Mouse (Mus musculus) cortical plate, adult 2 months (tissue): ENCODE data around the gene Cacna1c. TPM values are rescaled to one million over a fixed set of nuclear protein-coding genes. Genes with fewer than 3 reads are reported as not detected.
A peak's percentile ranks its signal among the peaks of the same experiment; 100 is the strongest.
"Not testable (repeated sequence)": the region's sequence is repeated elsewhere in the genome, so short reads cannot be mapped to it uniquely, and the experiment has no call there.

Experiments
- H3K27ac ChIP-seq: fragments of 200-500 bp; 2 replicates; pipeline ENCODE4 v1.5.1; 2012; ENCODE audit warnings: low read length, control low read depth, inconsistent platforms; ENCODE audit not compliant: insufficient read depth
- H3K4me1 ChIP-seq: fragments of 200-500 bp; 2 replicates; pipeline ENCODE4 v1.6.1; 2011; ENCODE audit warnings: low read length; ENCODE audit not compliant: control insufficient read depth, insufficient read depth
- H3K4me3 ChIP-seq: fragments of 200-500 bp; 2 replicates; pipeline ENCODE4 v1.5.1; 2011; ENCODE audit warnings: mild to moderate bottlenecking, low read length, control low read depth; ENCODE audit not compliant: insufficient read depth
- CTCF ChIP-seq: fragments of 200-500 bp; IDR thresholded peaks from 2 replicates; pipeline ENCODE4 v1.5.1; 2011; ENCODE audit warnings: mild to moderate bottlenecking, control low read depth, low read length; ENCODE audit not compliant: insufficient read depth; ENCODE audit errors: extremely low read depth
- POLR2A ChIP-seq: fragments of 200-500 bp; IDR thresholded peaks from 2 replicates; pipeline ENCODE4 v1.6.1; 2011; ENCODE audit warnings: mild to moderate bottlenecking, low read length, control low read depth; ENCODE audit not compliant: insufficient read depth; ENCODE audit errors: extremely low read depth
- polyA plus RNA-seq: library from polyadenylated mRNA; depleted of rRNA; stranded (reverse); fragments of >200 nt; gene quantifications from 2 replicates; pipeline ENCODE4 v1.2.3, GENCODE M21; 2012

The Cacna1c gene
- polyA plus RNA-seq, 1 experiment = 15.9 TPM

DNA sequence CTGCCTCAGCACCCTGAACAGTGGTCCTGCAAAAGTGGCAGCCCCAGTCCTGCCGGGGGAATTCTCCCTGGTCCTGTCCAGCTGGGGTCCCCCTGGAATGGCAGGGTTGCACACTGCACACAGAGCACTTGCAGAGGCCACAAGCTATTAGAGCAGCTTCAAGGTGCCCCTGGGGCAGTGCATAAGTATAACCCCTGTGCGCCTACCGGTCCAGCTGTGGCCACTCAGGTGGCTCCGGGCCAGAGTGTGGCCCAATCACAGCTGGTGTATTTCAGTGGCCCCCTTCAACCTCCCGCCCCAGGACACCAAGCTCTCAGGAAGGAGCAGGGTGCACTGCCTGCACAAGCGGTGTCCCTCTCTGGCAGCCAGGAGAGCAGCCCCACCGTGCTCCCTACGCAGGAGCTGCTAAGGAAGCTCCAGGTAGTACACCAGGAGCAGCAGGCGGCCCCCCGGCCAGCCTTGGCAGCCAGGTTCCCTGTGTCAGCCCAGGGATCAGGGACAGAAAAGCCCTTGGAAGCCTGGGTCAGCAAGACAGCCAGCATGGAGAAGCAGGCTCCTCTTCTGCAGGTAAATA is 18.9 kb upstream of the Cacna1c start:
- Histone ChIP-seq H3K4me1 (peaks cover 7% of the 10 kb centered on the region), H3K4me3 (no peak overlapping the region), H3K27ac (0 out of 2 replicates have a peak overlapping the region, but pooled peaks have one; percentile 50)
- TF ChIP-seq CTCF (no peak), POLR2A (no peak)

DNA sequence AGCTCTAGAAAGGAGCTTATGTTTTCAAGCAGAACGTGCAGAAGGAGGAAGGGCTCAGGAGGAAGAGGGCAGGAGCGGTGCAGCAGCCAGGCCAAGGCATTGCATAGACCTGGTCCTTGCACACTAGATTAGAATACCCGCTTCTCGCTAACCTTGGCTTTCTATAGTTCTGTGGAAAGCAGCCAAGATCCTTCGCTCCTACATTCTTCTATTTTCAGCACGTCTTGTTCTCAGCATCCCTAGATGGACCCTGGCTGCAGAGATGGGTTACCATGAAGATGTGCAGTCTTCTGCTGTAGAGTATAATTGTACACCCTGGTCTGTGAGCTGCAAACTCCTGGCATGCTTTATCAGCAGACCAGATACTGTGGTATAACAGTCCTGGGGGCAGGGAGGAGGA is 18.0 kb upstream of the Cacna1c start:
- H3K4me3 ChIP-seq = no peak overlapping the region
- no peak for TF ChIP-seq POLR2A
- no peak for TF ChIP-seq CTCF
- H3K27ac ChIP-seq = no peak overlapping the region; the same call in 1 of the 2 replicates
- peaks cover 3% of the 10 kb centered on the region for H3K4me1 ChIP-seq

DNA sequence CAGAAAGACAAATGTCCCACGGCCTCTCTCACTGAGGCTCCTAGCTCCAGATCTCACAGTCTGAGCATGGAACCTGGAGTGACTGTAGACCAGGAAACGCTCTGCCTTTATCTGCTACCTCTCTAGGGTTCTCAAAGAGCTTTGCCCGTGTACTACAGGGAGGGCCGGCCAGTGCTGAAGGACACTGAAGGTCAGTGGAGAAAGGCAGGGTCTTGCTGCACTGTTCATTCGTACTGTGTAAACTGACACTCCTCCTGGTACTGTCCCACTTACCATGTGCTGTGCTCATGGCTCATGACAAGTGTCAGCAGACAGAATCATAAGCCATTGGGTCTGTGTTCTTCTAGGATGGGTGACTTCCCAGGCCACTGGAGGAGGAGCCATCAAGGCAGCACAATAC is 17.2 kb upstream of the Cacna1c start:
- Histone ChIP-seq H3K27ac (no peak overlapping the region), H3K4me1 (peaks cover 3% of the 10 kb centered on the region), H3K4me3 (no peak overlapping the region)
- TF ChIP-seq CTCF (no peak), POLR2A (no peak)

DNA sequence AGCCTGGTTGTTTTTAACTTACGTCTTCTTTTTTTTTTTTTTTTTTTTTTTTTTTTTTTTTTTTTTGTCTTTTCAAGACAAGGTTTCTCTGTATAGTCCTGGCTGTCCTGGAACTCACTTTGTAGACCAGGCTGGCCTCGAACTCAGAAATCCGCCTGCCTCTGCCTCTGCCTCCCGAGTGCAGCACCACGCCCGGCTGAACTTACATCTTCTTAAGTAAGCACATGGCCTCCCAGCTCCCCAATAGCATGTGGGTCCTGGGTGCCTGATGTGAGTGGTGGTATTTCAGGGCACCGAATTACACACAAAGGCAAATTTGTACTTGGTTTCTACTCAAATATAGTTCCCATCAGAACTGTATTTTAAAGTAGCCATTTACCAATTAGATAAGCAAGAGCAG is 9.8 kb upstream of the Cacna1c start:
- H3K27ac ChIP-seq, H3K4me1 ChIP-seq, H3K4me3 ChIP-seq: not testable (repeated sequence)

DNA sequence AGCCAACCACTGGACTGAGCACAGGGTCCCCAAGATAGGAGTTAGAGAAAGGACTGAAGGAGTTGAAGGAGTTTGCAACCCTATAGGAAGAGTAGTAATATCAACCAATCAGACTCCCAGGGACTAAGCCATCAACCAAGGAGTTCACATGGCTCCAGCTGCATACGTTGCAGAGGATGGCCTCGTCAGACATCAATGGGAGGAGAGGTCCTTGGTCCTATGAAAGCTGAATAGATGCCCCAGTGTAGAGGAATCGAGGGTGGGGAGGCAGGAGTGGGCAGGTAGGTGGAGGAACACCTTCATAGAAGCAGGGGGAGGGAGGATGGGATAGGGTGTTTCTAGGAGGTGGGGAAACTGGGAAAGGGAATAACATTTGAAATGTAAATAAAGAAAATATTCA is 8.7 kb upstream of the Cacna1c start:
- TF ChIP-seq POLR2A (no peak), CTCF (no peak)

DNA sequence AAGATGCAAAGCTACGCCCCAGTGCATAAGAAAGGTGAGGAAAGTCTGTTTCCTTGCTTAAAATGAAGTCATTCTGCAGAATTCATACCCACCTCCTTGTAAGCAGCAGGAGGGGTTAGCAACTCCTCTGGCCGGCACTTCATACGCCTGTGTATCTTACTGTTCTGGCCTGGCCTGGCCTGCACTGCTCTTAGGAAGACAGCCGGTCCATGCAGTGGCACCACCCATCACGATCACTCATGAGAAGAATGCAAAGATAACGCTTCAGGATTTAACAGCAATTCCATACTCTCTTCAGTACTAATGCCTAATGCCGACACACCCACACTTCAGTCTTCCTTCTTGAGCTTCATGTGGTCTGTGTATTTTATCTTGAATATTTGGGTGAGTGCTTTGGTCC is 8.1 kb upstream of the Cacna1c start:
- Histone ChIP-seq H3K4me3 (no peak overlapping the region), H3K27ac (no peak overlapping the region), H3K4me1 (no peaks in the 10 kb centered on the region)
- TF ChIP-seq POLR2A = no peak

More for the DNA sequence above, 8.7 kb upstream of the Cacna1c start:
- Histone ChIP-seq H3K4me3 (no peak overlapping the region), H3K27ac (no peak overlapping the region), H3K4me1 (no peaks in the 10 kb centered on the region)

DNA sequence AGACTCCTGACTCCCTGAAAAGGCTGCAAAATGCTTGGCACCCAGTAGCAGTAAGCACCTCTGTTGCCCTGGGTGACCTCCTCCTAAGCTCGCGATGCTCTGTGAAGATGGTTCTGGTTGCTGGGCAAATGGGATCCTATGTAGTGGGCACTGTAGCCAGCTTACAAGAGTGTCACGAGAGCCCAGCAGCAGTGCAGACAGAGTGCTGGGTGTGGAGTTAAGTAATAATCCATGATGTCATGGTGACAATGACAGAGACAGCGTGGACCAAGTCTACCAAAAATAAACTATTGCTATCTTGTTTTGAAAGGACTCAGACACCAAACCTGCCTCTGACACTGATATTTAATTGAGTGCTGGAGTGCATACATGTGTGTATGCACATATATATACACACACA is 5.4 kb upstream of the Cacna1c start:
- Histone ChIP-seq H3K4me3 (no peak overlapping the region), H3K27ac (no peak overlapping the region), H3K4me1 (no peaks in the 10 kb centered on the region; the same call in 1 of the 2 replicates)
- TF ChIP-seq POLR2A = no peak
- TF ChIP-seq CTCF = no peak

DNA sequence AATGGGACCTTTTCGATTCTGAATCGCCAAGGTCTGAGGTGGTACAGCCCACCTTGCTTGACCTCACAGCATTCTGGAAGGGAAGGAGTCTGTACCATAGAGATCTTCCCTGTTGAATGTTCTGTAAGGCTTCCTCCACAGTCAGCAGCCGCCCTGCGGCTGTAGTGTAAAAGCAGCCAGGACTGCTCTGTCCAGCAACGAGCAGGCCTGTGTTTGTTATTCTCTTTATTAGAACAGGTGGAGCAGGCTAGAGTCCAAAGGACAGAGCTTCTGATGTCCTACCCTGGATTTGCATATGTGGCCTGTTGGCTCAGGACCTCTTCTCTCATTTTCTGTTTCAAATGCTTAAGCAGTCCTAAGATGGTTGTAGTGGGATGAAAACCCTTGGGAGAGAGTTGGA is 4.1 kb upstream of the Cacna1c start:
- TF ChIP-seq CTCF = no peak
- no peak for TF ChIP-seq POLR2A
- Histone ChIP-seq H3K27ac (no peak overlapping the region), H3K4me1 (no peaks in the 10 kb centered on the region; the same call in 1 of the 2 replicates), H3K4me3 (no peak overlapping the region)

DNA sequence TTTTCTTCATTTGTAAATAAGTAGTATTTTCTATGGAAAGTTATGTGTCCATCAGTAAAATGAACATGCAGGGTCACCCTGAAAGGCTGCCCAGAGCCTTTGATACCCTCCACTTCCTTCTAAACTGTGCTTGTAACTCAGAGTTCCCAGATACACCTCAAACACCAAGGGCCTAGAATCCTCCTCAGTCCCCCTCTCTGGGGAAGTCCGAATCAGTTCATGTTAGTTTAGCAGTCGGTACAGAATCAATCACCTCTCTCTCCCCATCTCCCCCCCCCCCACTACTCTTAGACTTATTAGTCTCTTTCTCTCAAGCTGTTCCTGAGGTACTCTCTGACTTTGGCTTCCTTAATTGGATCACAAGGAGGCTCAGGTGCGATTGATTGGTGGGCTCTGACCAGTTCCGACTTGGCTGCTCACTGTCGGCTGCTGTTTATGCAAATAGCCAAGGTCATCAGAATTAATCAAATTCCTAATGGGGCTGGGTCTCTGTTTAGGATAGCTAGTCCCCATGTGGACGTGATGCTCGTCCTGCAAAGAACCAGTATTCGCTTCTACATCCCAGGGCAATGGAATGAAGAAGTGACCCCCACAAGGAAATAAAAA is 3.2 kb upstream of the Cacna1c start:
- Histone ChIP-seq H3K4me1 (no peaks in the 10 kb centered on the region; the same call in 1 of the 2 replicates), H3K4me3 (no peak overlapping the region), H3K27ac (no peak overlapping the region)
- TF ChIP-seq POLR2A = no peak
- no peak for TF ChIP-seq CTCF

DNA sequence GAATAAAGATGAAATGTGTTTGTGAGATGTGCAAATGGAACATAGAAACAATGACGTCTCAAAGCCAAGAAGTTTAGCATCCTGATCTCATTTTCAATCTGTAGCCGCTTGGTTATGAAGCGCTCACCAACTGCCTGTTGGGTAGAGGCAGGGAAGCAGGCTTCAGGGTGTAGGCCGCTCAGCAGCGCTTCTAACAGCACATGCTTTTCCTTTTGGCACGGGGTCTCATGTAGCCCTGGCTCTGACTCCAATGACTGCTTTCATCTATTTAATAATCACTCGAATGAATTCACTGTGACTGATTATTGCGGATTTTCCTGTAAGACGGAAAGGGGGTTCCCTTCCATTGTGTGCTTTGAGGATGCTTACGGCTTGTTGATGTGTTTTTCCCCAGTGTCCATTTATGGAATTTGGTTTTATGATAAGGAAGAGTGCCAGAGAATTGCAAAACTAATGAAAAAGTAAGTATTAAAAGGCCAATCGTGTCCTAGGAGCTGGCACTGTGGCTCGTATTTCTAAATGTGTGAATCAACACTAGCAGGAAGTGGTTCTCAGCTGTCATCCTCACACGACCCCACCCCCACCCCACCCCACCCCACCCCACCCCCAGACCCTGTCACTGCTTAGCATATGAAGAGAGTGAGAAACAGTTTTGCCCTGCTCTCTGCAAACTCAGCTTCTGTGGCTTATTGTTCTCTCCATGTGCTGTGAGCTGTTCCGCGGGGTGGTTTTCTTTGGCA is 2.5 kb upstream of the Cacna1c start:
- TF ChIP-seq CTCF (no peak), POLR2A (no peak)
- Histone ChIP-seq H3K4me3 (no peak overlapping the region), H3K27ac (no peak overlapping the region), H3K4me1 (no peaks in the 10 kb centered on the region; the same call in 1 of the 2 replicates)
